Mouse (Mus musculus) kidney, embryonic 15.5 days (tissue): Measurements from ENCODE around the gene Dpm2. TPM values are rescaled to one million over a fixed set of nuclear protein-coding genes. Genes with fewer than 3 reads are reported as not detected.
A peak's percentile ranks its signal among the peaks of the same experiment; 100 is the strongest.

Experiments used
- ATAC-seq: fragments of 200-750 bp; cut with Nextera tagmentation; replicated peaks from 2 replicates; pipeline ENCODE4 v1.8.0; 2017; ENCODE audit warnings: moderate TSS enrichment; ENCODE audit not compliant: low FRiP score
- H3K27ac ChIP-seq: fragments of 300-500 bp; sonication (generic); 2 replicates; pipeline ENCODE4 v1.5.1; 2015; ENCODE audit warnings: mild to moderate bottlenecking, inconsistent platforms
- H3K27me3 ChIP-seq: fragments of 300-500 bp; sonication (generic); 2 replicates; pipeline ENCODE4 v1.6.1; 2015; ENCODE audit warnings: inconsistent platforms
- H3K36me3 ChIP-seq: fragments of 300-500 bp; sonication (generic); 2 replicates; pipeline ENCODE4 v1.6.1; 2015; ENCODE audit warnings: inconsistent platforms
- H3K4me1 ChIP-seq: fragments of 300-500 bp; sonication (generic); 2 replicates; pipeline ENCODE4 v1.6.1; 2015; ENCODE audit warnings: inconsistent platforms
- H3K4me2 ChIP-seq: fragments of 300-500 bp; sonication (generic); 2 replicates; pipeline ENCODE4 v1.6.1; 2015; ENCODE audit warnings: moderate library complexity, mild to moderate bottlenecking, inconsistent platforms
- H3K4me3 ChIP-seq: fragments of 300-500 bp; sonication (generic); replicated peaks from 2 replicates; pipeline ENCODE4 v1.5.1; 2015; ENCODE audit warnings: mild to moderate bottlenecking, inconsistent platforms
- H3K9ac ChIP-seq: fragments of 300-500 bp; sonication (generic); 2 replicates; pipeline ENCODE4 v1.6.1; 2015; ENCODE audit warnings: mild to moderate bottlenecking, inconsistent platforms
- H3K9me3 ChIP-seq: fragments of 300-500 bp; sonication (generic); replicated peaks from 2 replicates; pipeline ENCODE4 v1.6.1; 2016; ENCODE audit warnings: inconsistent platforms
- WGBS: fragments of 180-500 bp; shearing (Covaris S2); methylation state at CpG from one replicate; pipeline ENCODE4 v1.1.7; 2015; ENCODE audit warnings: mixed read lengths; 5-methylcytosine and 5-hydroxymethylcytosine counted together
- polyA plus RNA-seq: library from polyadenylated mRNA; unstranded; fragments of >200 nt; fragmentation: Nextera tagmentation; extraction: Ambion mirVana; gene quantifications from 2 replicates; pipeline ENCODE4 v1.2.1, GENCODE M21; 2015

The Dpm2 gene
- polyA plus RNA-seq, 1 experiment from 2014 or later = 107 TPM

- no peak for ATAC-seq
- Histone ChIP-seq H3K4me3 (peak overlapping the region; percentile 97), H3K4me1 (peaks cover 80% of the 10 kb centered on the region)
These were observed 33.9 kb upstream of the Dpm2 start for GRCm38 (mm10) chr2:32536634-32537359.

DNA sequence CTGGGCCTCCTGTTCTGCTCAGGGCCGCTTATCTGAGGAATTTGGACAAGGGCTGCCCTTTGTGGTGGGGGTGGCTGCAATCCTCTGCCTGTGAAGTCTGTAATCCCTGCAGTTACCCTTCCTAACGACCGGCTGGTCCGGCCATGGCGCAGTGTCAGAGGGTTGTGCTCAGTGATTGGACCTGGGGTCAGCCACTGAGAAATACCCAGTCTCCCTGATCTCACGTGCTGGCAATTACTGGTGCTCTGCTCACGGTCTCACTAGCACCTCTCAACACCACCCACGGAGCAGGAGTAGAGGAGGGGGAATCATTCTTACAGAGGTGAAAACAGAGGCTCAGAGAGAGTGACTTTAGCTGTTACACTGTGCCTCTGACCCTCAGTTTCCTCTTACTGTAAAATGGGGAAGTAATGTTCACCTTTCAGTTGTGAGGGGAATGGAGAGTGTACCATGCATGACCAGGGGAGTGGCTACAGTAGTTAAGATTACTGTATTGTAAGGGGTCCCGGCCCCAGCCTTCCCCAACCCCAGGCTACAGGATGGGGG is 33.2 kb upstream of the Dpm2 start:
- Histone ChIP-seq H3K27me3 (no peaks in the 10 kb centered on the region), H3K36me3 (no peaks in the 10 kb centered on the region), H3K9ac (peak overlapping the region; percentile 95), H3K4me2 (peak overlapping the region; percentile 87), H3K4me3 (peak overlapping the region; percentile 97), H3K27ac (peak overlapping the region; percentile 97), H3K4me1 (peaks cover 85% of the 10 kb centered on the region), H3K9me3 (no peaks in the 10 kb centered on the region)
- ATAC-seq = no peak
- WGBS = 11% methylated on average over 9 of the region's 9 CpGs

More at GRCm38 (mm10) chr2:32536634-32537359, 33.9 kb upstream of the Dpm2 start:
- Histone ChIP-seq H3K27ac (peak overlapping the region; percentile 97), H3K27me3 (no peaks in the 10 kb centered on the region), H3K4me2 (peak overlapping the region; percentile 87), H3K36me3 (no peaks in the 10 kb centered on the region), H3K9me3 (no peaks in the 10 kb centered on the region), H3K9ac (peak overlapping the region; percentile 95)
- WGBS = 6% methylated on average over 11 of the region's 11 CpGs

DNA sequence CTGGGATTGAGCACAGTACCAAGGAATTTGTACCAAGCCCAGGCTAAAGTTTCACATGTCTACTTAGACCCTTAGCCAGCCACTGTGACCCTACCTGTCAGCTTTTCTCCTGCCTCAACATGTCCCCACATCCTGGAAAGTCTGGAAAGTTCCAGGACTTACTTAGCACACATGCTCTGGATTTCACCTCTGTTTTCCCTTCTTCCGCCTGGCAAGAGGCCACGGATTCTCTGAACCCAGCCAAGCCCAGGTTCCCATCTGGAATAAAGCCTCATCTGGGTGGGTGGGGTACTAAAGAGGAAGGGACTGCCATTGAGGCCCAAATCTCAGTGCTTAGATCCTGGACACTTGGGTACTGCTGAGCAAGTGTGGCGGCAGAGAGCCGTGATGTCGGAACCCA is 32.7 kb upstream of the Dpm2 start:
- H3K4me2 ChIP-seq = peak overlapping the region; percentile 87
- peak overlapping the region; percentile 97 for H3K4me3 ChIP-seq
- peak overlapping the region; percentile 95; the same call in 1 of the 2 replicates for H3K9ac ChIP-seq
- H3K27me3 ChIP-seq = no peaks in the 10 kb centered on the region
- WGBS = 74% methylated on average over 5 of the region's 5 CpGs
- H3K4me1 ChIP-seq = peaks cover 88% of the 10 kb centered on the region
- no peak for ATAC-seq
- H3K27ac ChIP-seq = peak overlapping the region; percentile 97
- H3K9me3 ChIP-seq = no peaks in the 10 kb centered on the region
- no peaks in the 10 kb centered on the region for H3K36me3 ChIP-seq

GRCm38 (mm10) chr2:32538461-32538860 is 32.2 kb upstream of the Dpm2 start:
- 73% methylated on average over 4 of the region's 4 CpGs for WGBS
- no peaks in the 10 kb centered on the region for H3K36me3 ChIP-seq
- H3K27me3 ChIP-seq = no peaks in the 10 kb centered on the region
- 0 out of 2 replicates have a peak overlapping the region, but pooled peaks have one; percentile 8 for H3K9ac ChIP-seq
- H3K4me2 ChIP-seq = peak overlapping the region; percentile 87
- H3K4me3 ChIP-seq = peak overlapping the region; percentile 97
- no peaks in the 10 kb centered on the region for H3K9me3 ChIP-seq
- H3K4me1 ChIP-seq = peaks cover 88% of the 10 kb centered on the region
- H3K27ac ChIP-seq = 0 out of 2 replicates have a peak overlapping the region, but pooled peaks have one; percentile 97
- ATAC-seq = no peak

DNA sequence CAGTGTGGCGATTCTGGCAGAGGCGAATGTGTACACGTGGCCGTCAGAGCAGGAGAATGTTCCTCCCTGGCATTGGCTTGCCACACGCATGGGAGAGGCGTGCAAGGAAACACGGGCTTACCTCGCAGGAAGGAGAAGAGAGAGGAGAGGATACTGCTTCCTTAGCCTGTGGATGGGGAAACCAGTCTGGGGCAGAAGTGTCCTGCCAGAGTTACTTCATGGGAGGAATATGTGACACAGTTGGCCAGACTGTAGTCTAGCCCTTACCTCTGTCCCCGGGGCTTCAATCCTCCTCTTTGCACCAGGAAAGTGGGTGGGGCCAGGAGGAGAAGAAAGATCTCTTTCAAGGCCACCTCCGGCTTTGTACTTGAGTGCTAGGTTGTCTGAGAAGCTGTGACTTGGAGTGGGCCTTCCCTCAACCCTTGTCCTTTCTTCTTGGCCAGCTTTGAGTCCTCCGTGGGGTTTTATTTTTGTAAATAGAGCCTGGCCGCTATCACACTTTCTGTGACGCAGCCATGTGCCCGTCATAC is 31.1 kb upstream of the Dpm2 start:
- H3K9me3 ChIP-seq = no peaks in the 10 kb centered on the region
- no peak overlapping the region for H3K9ac ChIP-seq
- H3K27ac ChIP-seq = peak overlapping the region; percentile 45; the same call in 1 of the 2 replicates
- no peak for ATAC-seq
- H3K36me3 ChIP-seq = no peaks in the 10 kb centered on the region
- H3K4me2 ChIP-seq = peak overlapping the region; percentile 87
- H3K4me3 ChIP-seq = 0 out of 2 replicates have a peak overlapping the region, but pooled peaks have one; percentile 97
- H3K4me1 ChIP-seq = peaks cover 77% of the 10 kb centered on the region
- no peaks in the 10 kb centered on the region for H3K27me3 ChIP-seq
- 65% methylated on average over 14 of the region's 14 CpGs for WGBS

DNA sequence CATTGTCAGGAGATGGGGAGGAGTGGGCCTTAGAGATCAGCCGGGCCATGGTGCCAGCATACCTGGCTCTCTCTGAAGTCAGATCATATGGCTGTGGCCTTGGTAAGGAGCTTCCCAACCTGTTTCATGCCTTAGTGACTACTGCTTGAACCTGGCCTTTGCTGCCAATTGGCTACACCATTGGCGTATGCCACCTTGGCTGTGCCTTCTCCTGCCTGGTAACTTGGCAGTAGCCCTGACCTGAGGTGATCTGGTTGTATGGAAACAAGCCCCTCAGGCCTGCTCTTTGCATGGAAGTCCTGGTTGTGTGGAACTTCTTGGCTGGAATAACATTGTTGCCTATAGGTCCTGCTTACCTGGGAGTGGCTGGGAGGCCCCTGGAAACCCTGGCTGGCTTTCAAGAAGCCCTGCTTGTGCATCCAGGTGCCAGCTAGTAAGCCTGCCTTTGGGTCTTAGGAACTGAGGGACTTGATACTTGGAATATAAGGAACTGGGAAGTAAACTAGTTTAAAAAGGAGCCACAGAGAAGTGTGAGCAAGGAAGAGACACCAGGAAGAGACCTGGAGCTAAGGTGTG is 29.2 kb upstream of the Dpm2 start:
- H3K27ac ChIP-seq = no peak overlapping the region
- no peak overlapping the region for H3K4me3 ChIP-seq
- H3K4me1 ChIP-seq = peaks cover 66% of the 10 kb centered on the region
- H3K4me2 ChIP-seq = no peak overlapping the region
- no peak overlapping the region for H3K9ac ChIP-seq
- no peaks in the 10 kb centered on the region for H3K36me3 ChIP-seq
- no peak for ATAC-seq
- no peaks in the 10 kb centered on the region for H3K27me3 ChIP-seq
- no peaks in the 10 kb centered on the region for H3K9me3 ChIP-seq
- 93% methylated on average over 2 of the region's 2 CpGs for whole genome bisulfite sequencing

GRCm38 (mm10) chr2:32541986-32542573 is 28.6 kb upstream of the Dpm2 start:
- Histone ChIP-seq H3K9me3 (no peaks in the 10 kb centered on the region), H3K4me1 (peaks cover 60% of the 10 kb centered on the region)
- WGBS = 86% methylated on average over 4 of the region's 4 CpGs

GRCm38 (mm10) chr2:32543031-32543449 is 27.6 kb upstream of the Dpm2 start:
- no peak overlapping the region for H3K4me2 ChIP-seq
- H3K36me3 ChIP-seq = no peaks in the 10 kb centered on the region
- WGBS = 72% methylated on average over 3 of the region's 3 CpGs
- no peak overlapping the region for H3K4me3 ChIP-seq
- H3K9me3 ChIP-seq = no peaks in the 10 kb centered on the region
- H3K4me1 ChIP-seq = peaks cover 54% of the 10 kb centered on the region
- H3K27me3 ChIP-seq = no peaks in the 10 kb centered on the region
- no peak overlapping the region for H3K9ac ChIP-seq
- H3K27ac ChIP-seq = no peak overlapping the region
- no peak for ATAC-seq

More at GRCm38 (mm10) chr2:32541986-32542573, 28.6 kb upstream of the Dpm2 start:
- Histone ChIP-seq H3K9ac (no peak overlapping the region), H3K36me3 (no peaks in the 10 kb centered on the region), H3K27me3 (no peaks in the 10 kb centered on the region), H3K4me2 (no peak overlapping the region), H3K4me3 (no peak overlapping the region), H3K27ac (no peak overlapping the region)
- ATAC-seq = no peak

DNA sequence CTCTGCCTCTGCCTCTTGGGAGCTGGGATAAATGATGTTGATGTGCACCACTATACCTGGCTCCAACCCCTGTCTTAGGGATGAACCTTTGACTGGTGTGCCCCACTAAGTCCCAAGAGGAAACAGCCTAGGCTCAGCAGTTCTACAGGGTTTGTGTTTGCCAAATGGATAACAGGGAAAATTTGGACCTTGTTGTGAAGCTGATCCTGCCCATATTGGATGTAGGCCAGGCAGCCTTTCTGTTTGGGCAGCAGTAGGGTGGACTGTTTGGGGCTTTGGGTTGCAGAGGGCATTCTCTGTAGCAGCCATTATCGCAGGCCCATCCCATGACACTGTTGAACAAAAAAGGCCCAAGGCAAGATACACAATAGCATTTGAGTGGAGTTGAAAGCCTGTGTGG is 23.7 kb upstream of the Dpm2 start:
- no peak overlapping the region for H3K4me2 ChIP-seq
- H3K27me3 ChIP-seq = no peaks in the 10 kb centered on the region
- WGBS = 96% methylated on average over 1 of the region's 1 CpGs
- no peak overlapping the region for H3K9ac ChIP-seq
- peaks cover 27% of the 10 kb centered on the region for H3K4me1 ChIP-seq
- H3K4me3 ChIP-seq = no peak overlapping the region
- ATAC-seq = no peak
- H3K36me3 ChIP-seq = no peaks in the 10 kb centered on the region
- H3K27ac ChIP-seq = no peak overlapping the region
- H3K9me3 ChIP-seq = no peaks in the 10 kb centered on the region

- no peaks in the 10 kb centered on the region for H3K9me3 ChIP-seq
- peaks cover 22% of the 10 kb centered on the region for H3K4me1 ChIP-seq
- WGBS = 63% methylated on average over 5 of the region's 5 CpGs
- H3K4me2 ChIP-seq = no peak overlapping the region
- no peaks in the 10 kb centered on the region for H3K27me3 ChIP-seq
- no peak overlapping the region for H3K4me3 ChIP-seq
- H3K9ac ChIP-seq = no peak overlapping the region
- no peaks in the 10 kb centered on the region for H3K36me3 ChIP-seq
- H3K27ac ChIP-seq = no peak overlapping the region
- no peak for ATAC-seq
These were observed 23.3 kb upstream of the Dpm2 start for GRCm38 (mm10) chr2:32547380-32547779.

DNA sequence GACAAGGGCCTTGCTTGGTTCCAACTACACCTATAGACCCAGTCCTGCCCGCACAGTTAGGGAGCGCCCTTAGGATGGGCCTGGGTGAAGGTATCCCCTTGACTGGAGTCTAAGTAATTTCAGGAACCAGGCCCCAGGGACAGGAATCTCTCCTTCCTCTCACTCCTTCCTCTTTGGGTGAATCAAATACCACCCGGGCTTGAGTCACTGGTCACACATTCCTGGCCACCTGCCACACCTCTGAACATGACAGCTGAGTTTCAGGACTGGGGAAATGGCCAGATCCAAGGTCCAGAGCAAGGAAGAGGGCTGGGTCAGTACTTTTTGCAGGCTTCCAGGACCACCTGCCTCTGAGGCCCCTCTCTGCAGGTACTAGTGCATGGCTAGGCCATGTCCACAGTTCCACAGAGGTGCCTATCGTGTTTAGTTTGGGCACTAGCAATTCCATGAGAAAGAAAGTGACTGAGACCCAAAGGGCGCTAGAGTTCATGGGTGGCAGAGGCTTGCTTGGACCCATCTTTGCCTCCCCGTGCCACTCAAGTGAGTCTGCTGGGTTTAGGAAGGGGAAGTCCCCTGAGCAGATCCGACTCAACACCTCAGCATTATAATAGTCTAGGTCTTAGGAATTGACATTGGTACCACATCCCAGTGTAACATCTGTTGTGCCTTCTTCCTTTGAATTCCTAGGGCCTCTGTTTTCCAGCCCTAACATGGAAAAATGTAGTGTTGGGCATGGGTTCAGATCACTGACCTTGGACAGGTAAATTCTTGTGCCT is 22.5 kb upstream of the Dpm2 start:
- no peak for ATAC-seq
- Histone ChIP-seq H3K27me3 (no peaks in the 10 kb centered on the region), H3K36me3 (no peaks in the 10 kb centered on the region), H3K27ac (no peak overlapping the region), H3K4me2 (no peak overlapping the region), H3K9ac (no peak overlapping the region), H3K4me1 (peaks cover 17% of the 10 kb centered on the region), H3K9me3 (no peaks in the 10 kb centered on the region), H3K4me3 (no peak overlapping the region)
- 86% methylated on average over 7 of the region's 7 CpGs for WGBS
